Comparison of ENCODE assay signal across 7 mouse cellular contexts in the genomic region with DNA sequence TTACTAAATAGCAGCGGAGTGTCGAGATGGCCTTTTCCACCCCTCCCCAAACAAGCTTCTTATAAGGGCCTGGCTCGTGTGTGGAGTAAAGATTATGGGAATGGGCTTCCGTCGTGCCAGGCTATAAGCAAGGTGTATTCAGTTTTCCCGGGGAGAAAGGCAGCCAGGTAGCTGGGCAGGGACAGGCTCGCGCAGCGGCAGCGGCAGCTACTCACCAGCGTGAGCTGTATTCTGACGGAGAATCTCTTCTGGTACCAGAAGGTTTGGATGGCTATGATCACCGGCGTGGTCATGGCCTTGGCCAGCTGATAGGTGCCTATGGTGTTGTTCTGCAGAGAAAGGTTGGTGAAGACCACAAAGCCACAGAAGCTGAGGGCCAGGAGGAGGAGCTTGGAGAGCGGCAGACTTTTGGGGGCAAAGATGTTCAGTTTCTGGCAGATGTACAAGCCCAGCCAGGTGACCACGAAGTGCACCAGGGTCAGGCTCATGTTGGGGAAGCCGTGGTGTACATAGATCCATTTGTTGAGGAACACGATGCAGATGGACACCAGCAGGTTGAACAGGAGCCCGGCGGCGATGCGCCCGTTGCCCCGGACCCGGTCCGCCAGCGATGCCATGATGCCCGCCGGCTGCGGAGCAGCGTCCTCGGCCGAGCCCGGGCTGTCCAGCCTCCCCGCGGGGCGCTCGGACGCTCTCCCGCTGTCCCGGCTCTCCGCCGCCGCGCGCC. TPM values are rescaled to one million over a fixed set of nuclear protein-coding genes. Genes with fewer than 3 reads are reported as not detected.
DNase-seq lines count a peak whose midpoint lies in the region; ATAC-seq and TF ChIP-seq lines count a peak whose summit lies in the region.
"Not testable (repeated sequence)": the region's sequence is repeated elsewhere in the genome, so short reads cannot be mapped to it uniquely, and the experiment has no call there.

No protein-coding gene starts in this region.

- peak; percentile 42 for DNase-seq in adrenal gland, adult 2 months
- DNase-seq in embryo, embryonic 11 days = peak; percentile 23
- DNase-seq in gastrocnemius, adult 2 months; hindbrain, postnatal 0 days (ENCODE audit: low spot score): not testable (repeated sequence)
- peak; percentile 20 for DNase-seq in retina, postnatal 1 day

- 1% methylated on average over 13 of the region's 46 CpGs for WGBS in hindbrain, postnatal 0 days
- under 1% methylated on average over 21 of the region's 46 CpGs for WGBS in limb, embryonic 12.5 days

- H3K4me1 ChIP-seq in hindbrain, postnatal 0 days (ENCODE audit: insufficient read depth, low read length) = not testable (repeated sequence)
- peaks cover 18% of the 10 kb centered on the region for H3K4me1 ChIP-seq in limb, embryonic 12.5 days (replicated peaks)

- peak overlapping the region; percentile 72 for H3K4me2 ChIP-seq in hindbrain, postnatal 0 days (ENCODE audit: low read depth, low read length)
- peak overlapping the region; percentile 86 for H3K4me2 ChIP-seq in limb, embryonic 12.5 days

- not testable (repeated sequence) for H3K27me3 ChIP-seq in hindbrain, postnatal 0 days (ENCODE audit: insufficient read depth, low read length); limb, embryonic 12.5 days

- intact Hi-C loops in gastrocnemius, adult 2 months (cut with DNase I) = loop anchor here (5.0 kb wide), 1 partner anchor 47 kb away; a partner anchor contains a TSS

- TF ChIP-seq CTCF in gastrocnemius, adult 2 months (IDR thresholded peaks at IDR 0.05); hindbrain, postnatal 0 days (IDR thresholded peaks at IDR 0.05; ENCODE audit: low read depth): not testable (repeated sequence)

- H3K9me3 ChIP-seq in hindbrain, postnatal 0 days (ENCODE audit: low read length); limb, embryonic 12.5 days: not testable (repeated sequence)

- peak; percentile 77 for ATAC-seq in hindbrain, postnatal 0 days
- peak; percentile 12; the same call in 1 of the 2 replicates for ATAC-seq in limb, embryonic 12.5 days (ENCODE audit: insufficient number of reproducible peaks, insufficient read depth, low FRiP score, low TSS enrichment, low read depth)
- ATAC-seq in megakaryocyte-erythroid progenitor cell, adult 5-6 weeks (replicated peaks; ENCODE audit: low FRiP score, low TSS enrichment, poor library complexity, severe bottlenecking) = peak; percentile 45

- H3K9ac ChIP-seq in hindbrain, postnatal 0 days (replicated peaks; ENCODE audit: low read length) = peak overlapping the region; percentile 58
- H3K9ac ChIP-seq in limb, embryonic 12.5 days (replicated peaks) = peak overlapping the region; percentile 65

- not testable (repeated sequence) for H3K36me3 ChIP-seq in hindbrain, postnatal 0 days (ENCODE audit: insufficient read depth, low read length)
- H3K36me3 ChIP-seq in limb, embryonic 12.5 days = peaks cover 44% of the 10 kb centered on the region

- peak overlapping the region; percentile 77 for H3K4me3 ChIP-seq in gastrocnemius, adult 2 months
- peak overlapping the region; percentile 54 for H3K4me3 ChIP-seq in hindbrain, postnatal 0 days (ENCODE audit: low read length)
- peak overlapping the region; percentile 57 for H3K4me3 ChIP-seq in limb, embryonic 12.5 days (replicated peaks)

- peak overlapping the region; percentile 84 for H3K27ac ChIP-seq in gastrocnemius, adult 2 months
- peak overlapping the region; percentile 36; the same call in 1 of the 2 replicates for H3K27ac ChIP-seq in hindbrain, postnatal 0 days
- H3K27ac ChIP-seq in limb, embryonic 12.5 days = 0 out of 2 replicates have a peak overlapping the region, but pooled peaks have one; percentile 23

RNA-seq across cellular contexts. Expression of a gene that starts 0.4 kb away (rescaled TPM):
- total RNA-seq in adrenal gland, adult 2 months (2021) = 10 to 100 TPM; 10.4 to 20.4 TPM
- polyA plus RNA-seq in adrenal gland, adult 2 months (2012; rRNA removed) = 9.1 and 9.2 TPM in 2 replicates
- total RNA-seq in gastrocnemius, adult 2 months (2021) = 1 to 10 TPM; 4.6 to 5.1 TPM
- 23.9 and 27.0 TPM in 2 replicates for total RNA-seq in hindbrain, postnatal 0 days (2014; rRNA removed)
- 23.8 and 24.9 TPM in 2 replicates for polyA plus RNA-seq in hindbrain, postnatal 0 days (2015; fragmentation: Nextera tagmentation; extraction: Ambion mirVana)
- 43.8 and 47.2 TPM in 2 replicates for polyA plus RNA-seq in limb, embryonic 12.5 days (2016; fragmentation: Nextera tagmentation; extraction: Ambion mirVana)
- 1.3 and 7.2 TPM in 2 replicates for total RNA-seq in megakaryocyte-erythroid progenitor cell, adult 5-6 weeks (2014; fragmentation: Nextera tagmentation)
- total RNA-seq in megakaryocyte-erythroid progenitor cell, adult 5-6 weeks (2017) = 5.0 and 5.2 TPM in 2 replicates

RNA-seq across cellular contexts. Expression of a gene that starts 35.2 kb away (rescaled TPM):
- 10 to 100 TPM; 47.0 to 55.4 TPM for total RNA-seq in adrenal gland, adult 2 months (2021)
- polyA plus RNA-seq in adrenal gland, adult 2 months (2012; rRNA removed) = 145 and 155 TPM in 2 replicates
- total RNA-seq in gastrocnemius, adult 2 months (2021) = 10 to 100 TPM; 49.2 to 49.8 TPM
- total RNA-seq in hindbrain, postnatal 0 days (2014; rRNA removed) = 28.9 and 47.8 TPM in 2 replicates
- polyA plus RNA-seq in hindbrain, postnatal 0 days (2015; fragmentation: Nextera tagmentation; extraction: Ambion mirVana) = 24.6 and 26.7 TPM in 2 replicates
- 57.9 and 59.7 TPM in 2 replicates for polyA plus RNA-seq in limb, embryonic 12.5 days (2016; fragmentation: Nextera tagmentation; extraction: Ambion mirVana)
- total RNA-seq in megakaryocyte-erythroid progenitor cell, adult 5-6 weeks (2014; fragmentation: Nextera tagmentation) = 43.6 and 58.8 TPM in 2 replicates
- 45.6 and 63.7 TPM in 2 replicates for total RNA-seq in megakaryocyte-erythroid progenitor cell, adult 5-6 weeks (2017)

RNA-seq across cellular contexts. Expression of a gene that starts 46.8 kb away (rescaled TPM):
- 10 to 100 TPM; 14.0 to 14.7 TPM for total RNA-seq in adrenal gland, adult 2 months (2021)
- 1.8 and 1.9 TPM in 2 replicates for polyA plus RNA-seq in adrenal gland, adult 2 months (2012; rRNA removed)
- total RNA-seq in gastrocnemius, adult 2 months (2021) = 1 to 10 TPM; 5.8 to 6.6 TPM
- total RNA-seq in hindbrain, postnatal 0 days (2014; rRNA removed) = 12.5 and 16.6 TPM in 2 replicates
- 19.0 and 20.2 TPM in 2 replicates for polyA plus RNA-seq in hindbrain, postnatal 0 days (2015; fragmentation: Nextera tagmentation; extraction: Ambion mirVana)
- 94.9 and 97.7 TPM in 2 replicates for polyA plus RNA-seq in limb, embryonic 12.5 days (2016; fragmentation: Nextera tagmentation; extraction: Ambion mirVana)
- total RNA-seq in megakaryocyte-erythroid progenitor cell, adult 5-6 weeks (2014; fragmentation: Nextera tagmentation) = 87.2 and 100 TPM in 2 replicates
- 128 and 133 TPM in 2 replicates for total RNA-seq in megakaryocyte-erythroid progenitor cell, adult 5-6 weeks (2017)

Comparison
In these comparisons a context has a peak if more than half of its experiments do, and no peak if none do; other contexts are left out.
1. H3K27ac ChIP-seq: peak in every context shown above with its lines; median percentile 84 in gastrocnemius, adult 2 months; 36 in hindbrain, postnatal 0 days; 23 in limb, embryonic 12.5 days.
2. ATAC-seq: peak in every context shown above with its lines; median percentile 77 in hindbrain, postnatal 0 days; 45 in megakaryocyte-erythroid progenitor cell, adult 5-6 weeks; 12 in limb, embryonic 12.5 days.